Mouse (Mus musculus) bone marrow macrophage, adult 2 months (primary cell): ENCODE measurements at regions not wholly inside any gene's neighbourhood (a gene's known extent, or its start where the extent isn't known, plus 50 kb on each side); places are given as distances from the start of the nearest gene placed in this dataset.

Experiments used
- H3K27ac ChIP-seq: 2 replicates; pipeline ENCODE4 v1.5.1; 2012; ENCODE audit warnings: low read depth, low read length; ENCODE audit not compliant: insufficient read depth
- H3K4me1 ChIP-seq: 2 replicates; pipeline ENCODE4 v1.6.1; 2012; ENCODE audit warnings: low read length; ENCODE audit not compliant: control insufficient read depth, insufficient read depth
- H3K4me3 ChIP-seq: 2 replicates; pipeline ENCODE4 v1.5.1; 2012; ENCODE audit warnings: mild to moderate bottlenecking, low read length, moderate library complexity; ENCODE audit not compliant: insufficient read depth
- CTCF ChIP-seq: IDR thresholded peaks from 2 replicates; pipeline ENCODE4 v1.5.1; 2012; ENCODE audit warnings: low read depth, mild to moderate bottlenecking, low read length, moderate library complexity
- POLR2A ChIP-seq: IDR thresholded peaks from 2 replicates; pipeline ENCODE4 v1.6.1; 2012; ENCODE audit warnings: mild to moderate bottlenecking, low read depth, low read length, borderline replicate concordance

DNA sequence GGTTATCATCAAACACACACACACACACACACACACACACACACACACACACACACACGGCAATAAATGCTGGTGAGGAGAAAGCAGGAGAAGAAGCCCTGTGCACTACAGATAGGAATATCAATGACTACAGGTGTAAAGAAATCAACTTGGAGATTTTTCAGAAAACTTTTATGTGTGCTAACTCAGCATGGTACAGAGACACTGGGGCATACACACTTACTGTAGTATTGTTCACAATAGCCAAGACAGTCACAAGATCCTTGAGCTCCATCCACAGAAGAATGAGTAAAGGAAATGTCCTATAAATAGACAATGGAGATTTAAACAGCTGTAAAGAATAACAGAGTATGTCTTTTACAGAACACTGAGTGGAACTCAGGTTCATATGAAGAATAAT is 182.4 kb downstream of the Tm2d1 start:
- H3K27ac ChIP-seq = no peak overlapping the region
- H3K4me3 ChIP-seq = no peak overlapping the region
- TF ChIP-seq CTCF (no peak), POLR2A (no peak)

DNA sequence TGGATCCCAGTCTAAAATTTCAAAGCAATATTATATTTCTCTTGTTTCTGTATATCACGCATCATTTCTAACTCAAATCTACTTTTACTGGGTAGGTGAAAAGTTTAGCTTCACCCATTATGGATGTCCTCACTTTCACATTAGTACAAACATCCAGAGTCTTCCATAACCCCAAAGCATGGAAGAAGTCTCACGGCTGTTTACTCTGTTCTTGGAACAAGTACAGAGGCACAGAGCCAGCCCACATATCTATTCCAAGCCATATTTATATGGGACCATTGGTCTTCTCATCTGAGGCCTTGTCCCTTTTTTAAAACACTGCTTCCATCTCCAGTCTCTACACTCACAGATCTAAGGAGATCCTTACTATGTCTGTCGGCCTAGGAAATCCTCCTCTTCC is 192.8 kb downstream of the Tm2d1 start:
- TF ChIP-seq POLR2A = no peak
- TF ChIP-seq CTCF = no peak
- H3K4me3 ChIP-seq = no peak overlapping the region
- H3K27ac ChIP-seq = no peak overlapping the region
- H3K4me1 ChIP-seq = no peaks in the 10 kb centered on the region

More for the DNA sequence above, 182.4 kb downstream of the Tm2d1 start:
- H3K4me1 ChIP-seq = no peaks in the 10 kb centered on the region

DNA sequence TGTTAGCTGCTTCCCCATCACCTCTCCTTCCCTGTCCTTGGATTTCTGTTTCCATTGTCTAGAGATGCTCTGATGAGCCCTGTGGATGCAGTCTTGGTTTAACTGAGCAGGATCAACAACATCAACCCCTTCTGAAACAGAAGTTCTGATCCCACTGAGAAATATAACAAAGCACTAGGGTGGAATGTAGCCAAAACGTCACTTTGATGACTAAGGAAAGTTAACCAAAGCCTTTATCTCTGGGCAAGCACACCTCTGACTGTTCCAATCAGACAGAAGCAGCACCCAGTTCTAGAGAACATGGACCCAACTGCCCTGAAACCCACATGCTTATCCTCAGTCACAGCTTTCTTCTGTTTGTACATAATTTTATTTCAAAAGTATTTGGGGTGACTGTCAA is 193.2 kb downstream of the Tm2d1 start:
- Histone ChIP-seq H3K27ac (no peak overlapping the region), H3K4me1 (no peaks in the 10 kb centered on the region), H3K4me3 (no peak overlapping the region)
- TF ChIP-seq POLR2A = no peak
- TF ChIP-seq CTCF = no peak

DNA sequence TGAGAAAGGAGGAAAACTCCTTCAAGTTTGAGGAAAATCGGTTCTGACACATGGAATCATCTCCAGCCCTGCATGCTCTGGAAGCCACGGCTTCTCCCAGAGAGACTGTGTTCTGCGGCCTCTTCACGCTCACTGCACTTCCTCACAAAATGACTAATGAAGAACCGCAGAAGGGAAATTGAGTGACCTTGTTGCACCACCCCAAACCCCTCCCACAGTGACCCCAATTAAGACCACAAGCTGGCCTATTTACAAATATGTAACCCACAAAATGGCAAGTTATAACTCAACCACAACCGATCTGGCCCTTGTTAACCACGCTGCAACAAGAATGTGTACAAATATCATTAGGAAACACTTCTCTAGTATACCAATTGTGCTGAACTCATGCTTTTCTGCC is 194.2 kb downstream of the Tm2d1 start:
- no peak overlapping the region for H3K4me3 ChIP-seq
- TF ChIP-seq CTCF = no peak
- no peak for TF ChIP-seq POLR2A
- H3K27ac ChIP-seq = no peak overlapping the region
- H3K4me1 ChIP-seq = no peaks in the 10 kb centered on the region

DNA sequence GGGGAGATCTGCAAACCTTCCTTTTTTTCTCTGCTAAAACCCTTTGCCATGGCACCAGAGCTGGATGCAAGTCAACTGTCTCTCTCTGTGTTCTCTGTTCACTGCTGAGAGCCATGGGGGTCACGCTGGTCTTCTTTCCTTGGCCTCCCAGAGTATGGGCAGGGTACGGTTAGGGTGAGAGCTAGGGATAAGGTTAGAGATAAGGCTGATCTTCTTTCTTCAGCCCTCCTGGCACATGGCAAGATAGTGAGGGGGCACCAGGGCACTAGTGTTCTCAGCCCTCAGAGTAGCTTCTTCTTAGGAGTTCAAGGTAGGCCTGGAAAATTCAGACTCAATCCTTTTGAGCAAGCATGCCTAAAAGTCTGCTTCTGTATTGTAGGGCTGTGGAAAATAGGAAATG is 196.1 kb downstream of the Tm2d1 start:
- no peak overlapping the region for H3K27ac ChIP-seq
- H3K4me1 ChIP-seq = no peaks in the 10 kb centered on the region
- H3K4me3 ChIP-seq = no peak overlapping the region
- no peak for TF ChIP-seq CTCF
- no peak for TF ChIP-seq POLR2A

DNA sequence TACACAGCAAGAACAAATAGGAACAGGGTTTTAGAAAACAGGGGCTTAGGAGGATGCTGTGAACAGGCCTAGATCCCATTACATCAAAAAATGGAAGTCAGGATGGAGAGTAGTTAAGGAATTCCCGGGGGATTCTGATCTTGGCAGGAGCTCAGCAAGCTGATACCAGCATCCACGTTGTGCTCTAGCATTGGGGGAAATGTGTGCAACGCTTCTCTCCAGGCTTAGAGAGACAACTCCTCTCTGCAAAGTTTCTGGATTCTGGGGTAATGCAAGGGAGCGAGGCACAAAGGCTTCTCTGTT is 201.1 kb downstream of the Tm2d1 start:
- no peaks in the 10 kb centered on the region for H3K4me1 ChIP-seq
- no peak overlapping the region for H3K4me3 ChIP-seq
- H3K27ac ChIP-seq = no peak overlapping the region
- no peak for TF ChIP-seq CTCF
- no peak for TF ChIP-seq POLR2A

DNA sequence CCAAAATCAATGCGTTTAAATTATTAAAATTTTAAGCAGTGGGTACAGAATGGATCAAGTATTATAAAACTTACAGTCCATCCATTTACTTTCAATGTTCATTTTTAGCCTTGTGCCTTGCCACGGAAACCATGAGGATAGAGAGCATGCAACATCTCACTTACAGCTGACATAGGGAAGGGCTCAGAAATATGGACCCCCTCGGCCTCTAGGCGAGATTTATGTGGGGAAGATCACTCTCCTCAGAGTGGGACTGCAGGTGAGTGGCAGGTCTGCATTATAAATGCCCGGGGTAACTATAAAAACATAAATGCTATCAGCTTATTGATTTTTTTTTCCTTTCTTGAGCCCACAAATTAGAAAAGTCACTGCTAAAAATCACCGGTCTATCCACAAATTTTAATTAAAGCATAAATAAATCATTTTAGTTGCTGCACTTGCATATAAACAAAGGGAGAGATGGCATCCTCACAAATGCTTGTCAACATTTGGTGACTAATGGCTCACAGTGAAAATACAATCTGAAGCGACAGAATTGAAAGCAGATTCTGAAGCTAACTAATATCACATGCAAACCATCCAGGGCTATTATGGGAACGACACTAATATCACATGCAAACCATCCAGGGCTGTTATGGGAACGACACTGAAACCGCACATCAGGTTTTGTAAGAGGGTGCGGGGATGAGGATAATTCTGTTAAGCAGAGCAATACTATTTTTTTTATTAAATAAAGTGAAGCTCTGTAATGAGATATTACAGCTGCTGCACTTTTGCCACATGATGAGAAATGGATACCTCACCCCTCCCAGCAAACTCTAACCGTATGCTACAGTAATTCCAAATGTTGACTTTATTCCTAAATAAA is 201.7 kb downstream of the Tm2d1 start:
- Histone ChIP-seq H3K4me3 (no peak overlapping the region), H3K4me1 (no peaks in the 10 kb centered on the region), H3K27ac (no peak overlapping the region)
- TF ChIP-seq CTCF = no peak
- TF ChIP-seq POLR2A = no peak

DNA sequence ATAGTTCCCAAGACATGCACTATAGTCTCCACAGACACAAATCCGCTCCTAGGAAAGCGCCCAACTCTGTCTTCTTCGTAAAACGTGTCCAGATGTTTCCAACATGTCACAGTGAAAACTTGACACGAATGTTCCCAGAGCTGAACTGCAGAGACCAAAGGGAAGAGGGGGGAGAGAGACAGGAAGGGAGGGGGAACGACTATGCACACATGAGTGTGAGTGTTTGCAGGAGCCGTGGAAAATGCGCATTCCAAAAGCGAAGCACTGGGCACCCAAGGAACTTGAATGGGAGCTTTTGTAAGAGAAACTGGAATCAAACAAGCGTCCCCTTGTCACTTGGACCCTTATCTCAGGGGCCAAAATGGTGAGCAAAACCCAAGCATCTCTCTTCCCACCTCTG is 202.8 kb downstream of the Tm2d1 start:
- TF ChIP-seq POLR2A (no peak), CTCF (no peak)
- Histone ChIP-seq H3K4me3 (no peak overlapping the region), H3K4me1 (no peaks in the 10 kb centered on the region), H3K27ac (no peak overlapping the region)
